In the genomic region with DNA sequence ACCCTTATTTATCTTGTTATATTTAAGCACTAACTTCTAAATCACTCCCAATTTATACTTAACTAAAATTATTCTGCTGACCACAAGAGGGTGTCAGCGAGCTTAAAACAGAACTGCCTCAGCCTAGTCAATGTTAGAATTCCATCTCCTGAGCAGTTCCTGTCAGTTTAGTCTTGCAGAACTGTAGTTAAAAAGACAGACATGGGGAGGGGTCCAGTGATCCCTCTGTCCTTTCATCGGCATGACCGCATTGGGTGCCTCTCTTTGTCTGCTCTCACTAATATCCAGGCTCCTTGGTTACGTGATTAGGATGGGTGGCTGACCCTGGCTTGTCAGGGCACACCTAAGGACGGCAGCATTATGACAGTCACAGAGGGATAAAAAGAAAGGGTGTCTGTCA, we compare ENCODE assay signal across 8 mouse cellular contexts.
DNase-seq lines count a peak whose midpoint lies in the region; ATAC-seq and TF ChIP-seq lines count a peak whose summit lies in the region.

No protein-coding gene starts in this region.

- peak; percentile 70 for TF ChIP-seq CTCF in Patski (IDR thresholded peaks at IDR 0.05)
- peak; percentile 90 for TF ChIP-seq CTCF in left cerebral cortex, adult 2 months (IDR thresholded peaks at IDR 0.05)

- H3K27ac ChIP-seq in neural tube, embryonic 12.5 days, result no peak overlapping the region
- no peak overlapping the region for H3K27ac ChIP-seq in left cerebral cortex, adult 2 months
- no peak overlapping the region for H3K27ac ChIP-seq in midbrain, embryonic 16.5 days (ENCODE audit: low read length)

- H3K4me3 ChIP-seq in neural tube, embryonic 12.5 days, result no peak overlapping the region
- H3K4me3 ChIP-seq in left cerebral cortex, adult 2 months, result no peak overlapping the region
- H3K4me3 ChIP-seq in midbrain, embryonic 16.5 days (ENCODE audit: low read depth, low read length), result no peak overlapping the region

- no peak for DNase-seq in neural tube, embryonic 10.5 days (ENCODE audit: extremely low spot score, low spot score)
- peak; percentile 10 for DNase-seq in Patski (ENCODE audit: low read depth, low spot score)
- DNase-seq in cerebellum, adult 9-11 months, result peak; percentile 43
- DNase-seq in heart, postnatal 14 days, result peak; percentile 57 to 76
- peak; percentile 32 to 45 for DNase-seq in left cerebral cortex, adult 2 months (ENCODE audit: extremely low spot score in 1 of 2, low spot score in 2 of 2)
- no peak for DNase-seq in gastrocnemius, adult 8-10 months (ENCODE audit: low spot score in 2 of 2)

- no peak overlapping the region for H3K4me2 ChIP-seq in neural tube, embryonic 12.5 days (replicated peaks)
- no peak overlapping the region for H3K4me2 ChIP-seq in midbrain, embryonic 16.5 days (ENCODE audit: low read length)

- CTCF ChIA-PET in Patski (lab: Charles Lee), result interaction anchor here (0.7 to 2.4 kb wide), 11 partner anchors 10 to 243 kb away, joined by 3 to 9 read pairs (median 3); no protein-coding TSS in a partner anchor

- H3K9me3 ChIP-seq in neural tube, embryonic 12.5 days, result no peaks in the 10 kb centered on the region
- no peaks in the 10 kb centered on the region for H3K9me3 ChIP-seq in midbrain, embryonic 16.5 days (replicated peaks; ENCODE audit: control insufficient read depth, low read length, poor library complexity, severe bottlenecking)

- no peaks in the 10 kb centered on the region for H3K36me3 ChIP-seq in neural tube, embryonic 12.5 days
- H3K36me3 ChIP-seq in midbrain, embryonic 16.5 days (ENCODE audit: control insufficient read depth, insufficient read depth, low read length), result no peaks in the 10 kb centered on the region

- peak; percentile 71 for ATAC-seq in neural tube, embryonic 12.5 days (ENCODE audit: low FRiP score, low read depth)
- no peak for ATAC-seq in Patski
- ATAC-seq in midbrain, embryonic 16.5 days, result peak; percentile 80

- POLR2A ChIA-PET in Patski (lab: Charles Lee), result interaction anchor here (0.5 to 1.0 kb wide), 3 partner anchors 163 to 203 kb away, joined by 3 to 5 read pairs (median 3); no protein-coding TSS in a partner anchor

- H3K9ac ChIP-seq in neural tube, embryonic 12.5 days, result no peak overlapping the region
- no peak overlapping the region for H3K9ac ChIP-seq in midbrain, embryonic 16.5 days (ENCODE audit: low read depth, low read length)

- in situ Hi-C loops in Patski (cut with MboI; ENCODE audit: low pct_unique_long_range_greater_than_20kb), result loop anchor here (5.0 kb wide), 1 partner anchor 208 kb away; no protein-coding TSS in a partner anchor

- 52% methylated on average over 5 of the region's 5 CpGs for whole genome bisulfite sequencing in neural tube, embryonic 12.5 days
- 32% methylated on average over 5 of the region's 5 CpGs for WGBS in midbrain, embryonic 16.5 days

- intact Hi-C loops in heart, postnatal 14 days (cut with DNase I), result loop anchor here (1.0 to 10.0 kb wide), 6 partner anchors 38 to 343 kb away; a partner anchor contains a TSS
- intact Hi-C loops in left cerebral cortex, adult 2 months (cut with DNase I), result loop anchor here (2.0 to 5.0 kb wide), 4 partner anchors 178 to 343 kb away; a partner anchor contains a TSS

- no peaks in the 10 kb centered on the region for H3K4me1 ChIP-seq in neural tube, embryonic 12.5 days
- no peaks in the 10 kb centered on the region for H3K4me1 ChIP-seq in midbrain, embryonic 16.5 days (ENCODE audit: control insufficient read depth, insufficient read depth, low read length)

- H3K27me3 ChIP-seq in neural tube, embryonic 12.5 days (replicated peaks), result no peaks in the 10 kb centered on the region
- H3K27me3 ChIP-seq in Patski, result no peaks in the 10 kb centered on the region
- H3K27me3 ChIP-seq in midbrain, embryonic 16.5 days (ENCODE audit: control insufficient read depth, insufficient read depth, low read depth, low read length), result no peaks in the 10 kb centered on the region

Comparison
In these comparisons a context has a peak if more than half of its experiments do, and no peak if none do; other contexts are left out.
1. DNase-seq: peak in Patski (single experiment), cerebellum, adult 9-11 months (single experiment), heart, postnatal 14 days (2 of 2) and left cerebral cortex, adult 2 months (2 of 2); none in neural tube, embryonic 10.5 days (single experiment) and gastrocnemius, adult 8-10 months (0 of 2).